Mouse (Mus musculus): ENCODE measurements around the gene Hist2h2bb. TPM values are rescaled to one million over a fixed set of nuclear protein-coding genes. Genes with fewer than 3 reads are reported as not detected.
"Not testable (repeated sequence)": the region's sequence is repeated elsewhere in the genome, so short reads cannot be mapped to it uniquely, and the experiment has no call there.

Hist2h2bb gene
- total RNA-seq, 2 experiments from 2014 or later, result 1,111 to 9,995 TPM

DNA sequence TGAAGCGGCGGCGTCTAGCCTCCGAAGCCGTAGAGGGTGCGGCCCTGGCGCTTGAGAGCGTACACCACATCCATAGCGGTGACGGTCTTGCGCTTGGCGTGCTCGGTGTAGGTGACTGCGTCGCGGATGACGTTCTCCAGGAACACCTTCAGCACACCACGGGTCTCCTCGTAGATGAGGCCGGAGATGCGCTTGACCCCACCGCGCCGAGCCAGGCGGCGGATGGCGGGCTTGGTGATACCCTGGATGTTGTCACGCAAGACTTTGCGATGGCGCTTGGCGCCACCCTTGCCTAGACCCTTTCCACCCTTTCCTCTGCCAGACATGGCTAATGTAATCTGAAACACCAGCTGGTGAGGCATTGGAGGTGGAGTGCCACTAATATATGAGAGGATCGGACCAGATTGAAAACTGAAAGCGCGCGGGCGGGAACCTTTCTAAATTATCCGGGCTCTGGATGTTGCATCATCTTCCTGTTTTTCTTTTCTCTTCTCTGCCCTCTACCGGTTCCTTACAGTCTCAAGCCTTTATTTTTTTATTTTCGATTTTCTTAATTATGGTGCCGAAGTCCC lies 6.5 kb upstream of the Hist2h2bb start, which contains the start of gene Hist2h4:
Hist2h4 (minus strand) TSS at position 333 of the 572 bp plus-strand sequence.
- peak; percentile 85 for ATAC-seq (replicated peaks; ENCODE audit: poor library complexity)

GRCm38 (mm10) chr3:96263558-96264403 lies 5.8 kb upstream of the Hist2h2bb start:
- ATAC-seq (replicated peaks; ENCODE audit: poor library complexity), result peak; percentile 12; the same call in 1 of the 2 replicates

GRCm38 (mm10) chr3:96264404-96264949 lies 5.1 kb upstream of the Hist2h2bb start:
- ATAC-seq (replicated peaks; ENCODE audit: poor library complexity), result no peak

DNA sequence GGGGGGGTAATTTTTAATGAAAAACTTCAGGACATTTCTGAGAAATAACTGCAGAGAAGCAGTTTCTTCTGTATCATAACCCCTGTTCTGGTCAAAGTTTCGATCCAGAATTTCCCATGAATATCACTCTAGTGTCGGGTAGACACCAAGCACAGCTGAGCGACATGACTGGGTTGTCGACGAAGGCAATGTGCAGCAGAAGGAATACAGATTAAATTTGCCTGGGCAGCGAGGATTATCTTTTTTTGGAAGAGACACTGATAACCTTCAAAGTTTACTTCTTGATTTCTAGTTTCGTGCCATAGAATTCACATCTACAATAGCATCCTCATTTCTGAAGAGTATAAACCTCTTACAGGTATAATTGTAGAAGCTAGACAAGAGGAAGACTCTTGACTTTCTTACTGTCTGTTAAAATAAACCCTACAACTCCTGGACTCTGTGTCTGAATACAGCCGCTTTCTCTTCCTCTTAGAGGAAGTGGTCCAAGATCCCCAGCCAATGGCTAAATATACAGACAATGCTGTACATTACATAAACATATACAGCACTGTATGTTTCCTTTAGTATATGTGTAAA lies 3.3 kb upstream of the Hist2h2bb start:
- no peak for ATAC-seq (replicated peaks; ENCODE audit: poor library complexity)

GRCm38 (mm10) chr3:96267541-96267940 lies 2.0 kb upstream of the Hist2h2bb start:
- no peak for ATAC-seq (replicated peaks; ENCODE audit: poor library complexity)

- peak; percentile 40 for ATAC-seq (replicated peaks; ENCODE audit: poor library complexity)
Measured at GRCm38 (mm10) chr3:96268051-96268775, 1.3 kb upstream of the Hist2h2bb start, which contains the start of gene Hist2h3b. Hist2h3b (plus strand) TSS chr3:96268654.

- ATAC-seq (replicated peaks; ENCODE audit: poor library complexity), result peak; percentile 26
Measured at GRCm38 (mm10) chr3:96268776-96269378, 675 bp upstream of the Hist2h2bb start.

DNA sequence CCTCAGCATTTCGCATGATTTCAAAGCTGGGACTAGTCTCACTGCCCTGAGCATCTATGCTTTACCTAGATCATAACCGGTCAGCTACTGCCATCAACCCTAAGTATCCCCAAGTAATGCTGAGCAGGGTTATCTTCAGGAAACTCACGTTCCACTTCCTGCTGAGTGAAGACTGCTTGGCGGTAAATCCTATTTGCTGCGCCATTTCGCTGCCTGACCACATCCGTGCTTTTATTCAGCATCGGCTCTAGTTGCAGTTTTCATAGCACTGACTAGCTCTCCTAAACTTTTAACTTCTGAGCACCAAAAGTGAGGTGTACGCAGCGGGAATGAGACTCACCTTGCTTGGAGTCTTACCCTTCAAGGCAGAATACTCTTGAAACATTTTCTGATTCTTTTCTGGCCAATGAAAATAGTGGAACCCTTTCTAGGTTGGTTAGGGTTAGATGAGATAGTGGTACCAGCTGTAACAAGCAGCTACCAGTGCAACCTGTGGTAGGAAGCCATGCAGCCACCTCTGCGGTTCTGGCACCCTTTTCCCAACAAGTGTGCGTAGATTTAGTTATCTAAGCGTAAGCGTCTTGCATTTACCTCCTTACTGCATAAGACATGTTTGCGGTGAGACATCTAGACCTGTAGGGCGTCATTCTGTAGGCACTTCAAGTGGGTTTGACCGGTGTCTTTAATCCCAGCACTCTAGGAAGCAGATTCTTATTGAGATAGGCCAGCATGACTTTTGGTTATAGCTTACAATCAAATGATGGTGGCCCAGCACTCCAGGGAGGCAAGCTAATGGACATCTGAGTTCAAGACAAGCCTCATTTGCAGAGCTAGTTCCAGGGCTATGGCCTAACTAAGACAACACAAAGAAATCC lies 4.3 kb downstream of the Hist2h2bb start:
- no peak for ATAC-seq (replicated peaks; ENCODE audit: poor library complexity)

DNA sequence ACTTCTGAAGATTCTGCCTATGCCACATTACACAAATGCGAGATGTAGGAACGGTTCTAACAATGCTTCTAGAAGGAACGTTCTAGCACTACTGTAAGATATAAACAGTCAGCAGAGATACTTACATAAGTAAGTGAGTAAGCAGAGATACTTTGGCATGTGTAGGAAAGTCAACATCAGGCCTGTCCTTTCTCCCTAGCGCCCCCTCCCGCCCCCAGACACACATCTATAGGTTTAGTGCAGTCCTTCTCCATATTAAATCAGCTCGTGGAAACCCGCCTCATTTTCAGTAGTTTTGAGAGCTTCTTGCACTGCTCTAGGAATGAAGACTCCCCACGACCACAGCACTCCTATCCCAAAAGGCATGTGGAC lies 7.9 kb downstream of the Hist2h2bb start:
- ATAC-seq (replicated peaks; ENCODE audit: poor library complexity), result peak; percentile 62

- peak; percentile 94 for ATAC-seq (replicated peaks; ENCODE audit: poor library complexity)
Measured at GRCm38 (mm10) chr3:96277800-96278624, 8.5 kb downstream of the Hist2h2bb start.

- no peak for ATAC-seq (replicated peaks; ENCODE audit: poor library complexity)
Measured at GRCm38 (mm10) chr3:96280660-96281059, 11.1 kb downstream of the Hist2h2bb start.

GRCm38 (mm10) chr3:96284457-96284856 lies 14.9 kb downstream of the Hist2h2bb start:
- ATAC-seq (replicated peaks; ENCODE audit: poor library complexity), result peak; percentile 54

- ATAC-seq (replicated peaks; ENCODE audit: poor library complexity), result not testable (repeated sequence)
Measured at GRCm38 (mm10) chr3:96287334-96287733, 17.8 kb downstream of the Hist2h2bb start.

DNA sequence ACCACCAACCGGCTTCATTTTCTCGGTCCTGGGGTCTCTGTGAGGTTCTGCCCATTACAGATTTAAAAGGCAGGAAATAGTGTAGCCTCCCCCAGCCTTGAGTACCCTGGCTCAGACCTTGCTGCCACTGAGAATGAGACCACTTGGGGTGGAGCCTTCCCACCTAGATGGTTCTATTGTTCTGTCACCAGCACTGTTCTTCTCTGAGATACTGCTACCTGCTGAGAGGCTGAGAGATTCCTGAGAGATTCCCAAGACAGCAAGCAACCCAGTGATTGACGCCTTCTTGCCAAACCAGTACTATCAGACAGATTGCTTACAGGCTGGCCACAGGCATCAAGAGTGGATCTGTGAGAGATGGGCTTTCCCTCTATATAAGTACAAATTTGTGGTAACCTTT lies 19.6 kb downstream of the Hist2h2bb start:
- no peak for ATAC-seq (replicated peaks; ENCODE audit: poor library complexity)

DNA sequence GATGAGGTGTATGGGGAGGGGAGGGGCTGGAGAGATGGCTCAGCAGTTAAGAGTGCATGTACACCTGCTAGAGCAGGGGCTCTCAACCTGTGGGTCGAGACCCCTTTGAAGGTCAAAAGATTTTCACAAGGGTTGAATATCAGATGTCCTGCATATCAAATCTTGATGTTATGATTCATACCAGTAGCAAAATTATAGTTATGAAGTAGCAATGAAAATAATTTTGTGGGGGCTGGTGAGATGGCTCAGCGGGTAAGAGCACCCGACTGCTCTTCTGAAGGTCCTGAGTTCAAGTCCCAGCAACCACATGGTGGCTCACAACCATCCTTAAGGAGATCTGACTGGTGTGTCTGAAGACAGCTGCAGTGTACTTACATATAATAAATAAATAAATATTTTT lies 21.2 kb downstream of the Hist2h2bb start:
- ATAC-seq (replicated peaks; ENCODE audit: poor library complexity), result not testable (repeated sequence)

GRCm38 (mm10) chr3:96292641-96293040 lies 23.1 kb downstream of the Hist2h2bb start:
- ATAC-seq (replicated peaks; ENCODE audit: poor library complexity), result no peak

- ATAC-seq (replicated peaks; ENCODE audit: poor library complexity), result peak; percentile 17
Measured at GRCm38 (mm10) chr3:96293368-96293767, 23.8 kb downstream of the Hist2h2bb start.

DNA sequence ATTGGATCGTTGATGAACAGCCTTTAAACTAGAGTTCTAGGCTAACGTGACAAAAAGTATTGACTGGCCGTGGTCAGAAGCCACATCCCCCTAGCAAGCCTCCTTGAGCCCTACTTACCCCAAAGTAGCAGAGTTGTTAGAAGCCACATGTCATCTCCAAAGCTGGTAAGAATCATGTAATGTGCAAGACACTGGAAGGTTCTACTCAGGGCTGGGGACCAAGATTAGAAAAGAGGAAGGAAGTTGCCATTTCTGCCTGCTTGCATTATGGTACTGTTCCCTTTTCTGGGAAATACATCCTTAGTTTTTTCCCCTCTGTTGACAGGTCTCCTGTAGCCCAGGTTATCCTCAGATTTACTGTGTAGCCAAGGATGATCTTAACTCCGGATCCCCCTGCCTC lies 24.2 kb downstream of the Hist2h2bb start, which contains the start of gene Fcgr1:
Fcgr1 (minus strand) TSS at position 183 of the 400 bp plus-strand sequence.
- peak; percentile 87 for ATAC-seq (replicated peaks; ENCODE audit: poor library complexity)

Measured in megakaryocyte progenitor cell, adult 5-6 weeks (primary cell).